Mouse (Mus musculus): ENCODE measurements around the gene Ppp6r1.

The Ppp6r1 gene

GRCm38 (mm10) chr7:4657521-4658127 is 1.2 kb downstream of the Ppp6r1 start:
- DNase-seq (ENCODE audit: low spot score in 2 of 2): no peak

GRCm38 (mm10) chr7:4656818-4657217 is 2.0 kb downstream of the Ppp6r1 start:
- DNase-seq (ENCODE audit: low spot score in 2 of 2): no peak

- DNase-seq (ENCODE audit: low spot score in 2 of 2): no peak
Measured at GRCm38 (mm10) chr7:4655916-4656315, 2.9 kb downstream of the Ppp6r1 start.

GRCm38 (mm10) chr7:4655393-4655792 is 3.4 kb downstream of the Ppp6r1 start:
- DNase-seq (ENCODE audit: low spot score in 2 of 2): no peak

GRCm38 (mm10) chr7:4654221-4654620 is 4.6 kb downstream of the Ppp6r1 start:
- no peak for DNase-seq (ENCODE audit: low spot score in 2 of 2)

GRCm38 (mm10) chr7:4653780-4654179 is 5.0 kb downstream of the Ppp6r1 start:
- DNase-seq (ENCODE audit: low spot score in 2 of 2): peak; percentile 87 to 90

GRCm38 (mm10) chr7:4653351-4653750 is 5.5 kb downstream of the Ppp6r1 start:
- DNase-seq (ENCODE audit: low spot score in 2 of 2): no peak

- DNase-seq (ENCODE audit: low spot score in 2 of 2): no peak
Measured at GRCm38 (mm10) chr7:4652726-4653125, 6.1 kb downstream of the Ppp6r1 start.

- peak; percentile 65 to 66 for DNase-seq (ENCODE audit: low spot score in 2 of 2)
Measured at GRCm38 (mm10) chr7:4651581-4651980, 7.2 kb downstream of the Ppp6r1 start.

GRCm38 (mm10) chr7:4647992-4648391 is 10.8 kb downstream of the Ppp6r1 start:
- no peak for DNase-seq (ENCODE audit: low spot score in 2 of 2)

- DNase-seq (ENCODE audit: low spot score in 2 of 2): peak; percentile 59 to 64
Measured at GRCm38 (mm10) chr7:4647291-4647690, 11.5 kb downstream of the Ppp6r1 start.

GRCm38 (mm10) chr7:4646806-4647205 is 12.0 kb downstream of the Ppp6r1 start:
- no peak for DNase-seq (ENCODE audit: low spot score in 2 of 2)

GRCm38 (mm10) chr7:4643225-4643624 is 15.6 kb downstream of the Ppp6r1 start:
- DNase-seq (ENCODE audit: low spot score in 2 of 2): no peak

- DNase-seq (ENCODE audit: low spot score in 2 of 2): no peak
Measured at GRCm38 (mm10) chr7:4641956-4642355, 16.9 kb downstream of the Ppp6r1 start.

GRCm38 (mm10) chr7:4641155-4641554 is 17.7 kb downstream of the Ppp6r1 start:
- no peak for DNase-seq (ENCODE audit: low spot score in 2 of 2)

- no peak for DNase-seq (ENCODE audit: low spot score in 2 of 2)
Measured at GRCm38 (mm10) chr7:4636179-4636578, 22.6 kb downstream of the Ppp6r1 start.

- peak; percentile 37 to 65 for DNase-seq (ENCODE audit: low spot score in 2 of 2)
Measured at GRCm38 (mm10) chr7:4631031-4631430, 27.8 kb downstream of the Ppp6r1 start, which contains the start of gene Tmem86b. TSS of gene Tmem86b (minus strand) at chr7:4631422.

GRCm38 (mm10) chr7:4630198-4630597 is 28.6 kb downstream of the Ppp6r1 start:
- DNase-seq (ENCODE audit: low spot score in 2 of 2): peak; percentile 52 to 73

- no peak for DNase-seq (ENCODE audit: low spot score in 2 of 2)
Measured at GRCm38 (mm10) chr7:4629586-4629985, 29.2 kb downstream of the Ppp6r1 start.

GRCm38 (mm10) chr7:4625928-4626327 is 32.9 kb downstream of the Ppp6r1 start:
- no peak for DNase-seq (ENCODE audit: low spot score in 2 of 2)

- DNase-seq (ENCODE audit: low spot score in 2 of 2): no peak
Measured at GRCm38 (mm10) chr7:4624343-4624742, 34.5 kb downstream of the Ppp6r1 start.

- peak; percentile 59 to 64 for DNase-seq (ENCODE audit: low spot score in 2 of 2)
Measured at GRCm38 (mm10) chr7:4623544-4624189, 35.2 kb downstream of the Ppp6r1 start.

- no peak for DNase-seq (ENCODE audit: low spot score in 2 of 2)
Measured at GRCm38 (mm10) chr7:4619979-4620378, 38.8 kb downstream of the Ppp6r1 start.
